Comparison of ENCODE assay signal across 10 mouse cellular contexts in genomic region chr10:98624681-98625321, GRCm38 (mm10).
A peak's percentile ranks its signal among the peaks of the same experiment; 100 is the strongest.
DNase-seq lines count a peak whose midpoint lies in the region; ATAC-seq and TF ChIP-seq lines count a peak whose summit lies in the region.
"Had no signal": no experiment of that assay in that cellular context is flagged by ENCODE, and none has a peak within 500 bp of the region (broad histone marks: within the 10 kb centered on the region; RNA-seq: fewer than 3 reads in every experiment).

No protein-coding gene starts in this region.

- 33% methylated on average over 12 of the region's 12 CpGs for WGBS in kidney, embryonic 15.5 days
- 23% methylated on average over 12 of the region's 12 CpGs for WGBS in liver, embryonic 13.5 days (ENCODE audit: insufficient replicate concordance)

- no peaks in the 10 kb centered on the region for H3K36me3 ChIP-seq in kidney, embryonic 15.5 days
- peaks cover 0 to 22% of the 10 kb centered on the region in 2 experiments; a peak in 2 of 4 replicates for H3K36me3 ChIP-seq in MEL (ENCODE audit: control insufficient read depth in 1 of 2, insufficient read depth in 2 of 2, low read length in 2 of 2)
- no peaks in the 10 kb centered on the region for H3K36me3 ChIP-seq in liver, embryonic 13.5 days

- H3K79me2 ChIP-seq in MEL (ENCODE audit: control insufficient read depth, insufficient read depth, low read length, poor library complexity), result no peaks in the 10 kb centered on the region

- no peak for TF ChIP-seq POLR2A in MEL (IDR thresholded peaks at IDR 0.05; ENCODE audit: control insufficient read depth in 1 of 2, insufficient read depth in 1 of 2, low read depth in 1 of 2, low read length in 2 of 2, poor library complexity in 1 of 2)
- TF ChIP-seq POLR2A in brain, embryonic 14.5 days (IDR thresholded peaks at IDR 0.05; ENCODE audit: borderline replicate concordance, extremely low read depth, insufficient read depth, insufficient read length, poor library complexity, severe bottlenecking), result no peak

- peak overlapping the region; percentile 43 for H3K4me2 ChIP-seq in kidney, embryonic 15.5 days
- H3K4me2 ChIP-seq in liver, embryonic 13.5 days, result peak overlapping the region; percentile 72

- TF ChIP-seq RAD21 in MEL (IDR thresholded peaks at IDR 0.05; ENCODE audit: low read depth, low read length), result no peak

- no peak for TF ChIP-seq CTCF in MEL (IDR thresholded peaks at IDR 0.05 in 2 of 3, conservative IDR thresholded peaks at IDR 0.05 in 1 of 3; ENCODE audit: control insufficient read depth in 1 of 3, insufficient read depth in 1 of 3, low read depth in 2 of 3, low read length in 3 of 3, poor library complexity in 1 of 3, severe bottlenecking in 1 of 3)
- no peak for TF ChIP-seq CTCF in brain, embryonic 14.5 days (IDR thresholded peaks at IDR 0.05; ENCODE audit: borderline replicate concordance, extremely low read depth, insufficient read depth, insufficient read length)

- no peaks in the 10 kb centered on the region for H3K27me3 ChIP-seq in kidney, embryonic 15.5 days
- no peaks in the 10 kb centered on the region for H3K27me3 ChIP-seq in MEL (ENCODE audit: control insufficient read depth in 1 of 2, insufficient read depth in 2 of 2, low read length in 2 of 2)
- no peaks in the 10 kb centered on the region for H3K27me3 ChIP-seq in liver, embryonic 13.5 days
- H3K27me3 ChIP-seq: Patski had no signal

- peaks cover 7% of the 10 kb centered on the region; the same call in 1 of the 2 replicates for H3K4me1 ChIP-seq in kidney, embryonic 15.5 days
- H3K4me1 ChIP-seq in MEL (ENCODE audit: control insufficient read depth in 1 of 2, insufficient read depth in 2 of 2, low read length in 2 of 2), result peaks cover 2 to 10% of the 10 kb centered on the region in 2 experiments; a peak in 3 of 4 replicates
- H3K4me1 ChIP-seq in liver, embryonic 13.5 days (replicated peaks), result peaks cover 33% of the 10 kb centered on the region

- ATAC-seq in kidney, embryonic 15.5 days (replicated peaks; ENCODE audit: low FRiP score), result peak; percentile 86
- peak; percentile 92 for ATAC-seq in liver, embryonic 13.5 days (ENCODE audit: low read depth)
- ATAC-seq: Patski had no signal

- TF ChIP-seq EP300 in MEL (IDR thresholded peaks at IDR 0.05; ENCODE audit: low read depth in 1 of 2, low read length in 2 of 2), result peak; percentile 66 to 87

- H3K9ac ChIP-seq in kidney, embryonic 15.5 days, result no peak overlapping the region
- peak overlapping the region; percentile 37 for H3K9ac ChIP-seq in MEL (ENCODE audit: control insufficient read depth, low read depth, low read length, poor library complexity, severe bottlenecking)
- H3K9ac ChIP-seq in liver, embryonic 13.5 days, result peak overlapping the region; percentile 67

- H3K9me3 ChIP-seq in kidney, embryonic 15.5 days (replicated peaks), result no peaks in the 10 kb centered on the region
- no peaks in the 10 kb centered on the region for H3K9me3 ChIP-seq in MEL (replicated peaks; ENCODE audit: insufficient read depth, low read length)
- H3K9me3 ChIP-seq in liver, embryonic 13.5 days (replicated peaks), result no peaks in the 10 kb centered on the region

- no peak overlapping the region for H3K27ac ChIP-seq in kidney, embryonic 15.5 days
- H3K27ac ChIP-seq in MEL (ENCODE audit: control insufficient read depth, low read depth, low read length), result peak overlapping the region; percentile 82
- peak overlapping the region; percentile 97 for H3K27ac ChIP-seq in liver, embryonic 13.5 days

- H3K4me3 ChIP-seq in kidney, embryonic 15.5 days (replicated peaks), result 0 out of 2 replicates have a peak overlapping the region, but pooled peaks have one; percentile 10
- H3K4me3 ChIP-seq in MEL (ENCODE audit: control insufficient read depth in 1 of 2, insufficient read depth in 1 of 2, low read depth in 2 of 2, low read length in 2 of 2), result peak overlapping the region; percentile 52 to 62
- H3K4me3 ChIP-seq in liver, embryonic 13.5 days (replicated peaks), result peak overlapping the region; percentile 44

- DNase-seq in kidney, postnatal 36 days, result no peak
- peak; percentile 69 for DNase-seq in MEL (ENCODE audit: low read depth, low spot score)
- peak; percentile 20 for DNase-seq in brain, embryonic 14.5 days (ENCODE audit: low read depth)
- DNase-seq in liver, embryonic 13.5 days, result peak; percentile 62
- DNase-seq in right cerebral cortex, adult 2 months (ENCODE audit: low spot score in 2 of 2), result no peak
- DNase-seq in retina, postnatal 1 day, result no peak
- DNase-seq: kidney, postnatal 4 days; lung, postnatal 10 days had no signal

TF ChIP-seq in MEL, 35 proteins besides CTCF, POLR2A, EP300 and RAD21:
- no peak for TF ChIP-seq ELF1 (IDR thresholded peaks at IDR 0.05; ENCODE audit: low read depth, low read length)
- no peak for TF ChIP-seq KAT2A (conservative IDR thresholded peaks at IDR 0.05; ENCODE audit: low read depth, low read length)
- TF ChIP-seq MYC (IDR thresholded peaks at IDR 0.05; ENCODE audit: low read depth, low read length), result 0 out of 2 replicates have a peak, but pooled peaks have one; percentile 44
- TF ChIP-seq JUND (IDR thresholded peaks at IDR 0.05; ENCODE audit: low read depth, low read length), result no peak
- no peak for TF ChIP-seq NELFE (IDR thresholded peaks at IDR 0.05; ENCODE audit: low read depth, low read length)
- no peak for TF ChIP-seq ZC3H11A (IDR thresholded peaks at IDR 0.05; ENCODE audit: low read depth, low read length)
- TF ChIP-seq TCF12 (IDR thresholded peaks at IDR 0.05; ENCODE audit: low read depth, low read length), result peak; percentile 84
- peak; percentile 52; the same call in 1 of the 2 replicates for TF ChIP-seq SIN3A (IDR thresholded peaks at IDR 0.05; ENCODE audit: low read length)
- TF ChIP-seq MXI1 (IDR thresholded peaks at IDR 0.05; ENCODE audit: low read depth, low read length), result no peak
- TF ChIP-seq ZKSCAN1 (IDR thresholded peaks at IDR 0.05; ENCODE audit: low read depth, low read length), result no peak
- peak; percentile 62 for TF ChIP-seq RCOR1 (IDR thresholded peaks at IDR 0.05; ENCODE audit: low read depth, low read length)
- TF ChIP-seq MYB (IDR thresholded peaks at IDR 0.05; ENCODE audit: low read depth, low read length), result no peak
- no peak for TF ChIP-seq NRF1 (IDR thresholded peaks at IDR 0.05; ENCODE audit: insufficient read depth, low read depth, low read length, poor library complexity, severe bottlenecking)
- TF ChIP-seq USF1 (IDR thresholded peaks at IDR 0.05; ENCODE audit: low read depth, low read length), result no peak
- TF ChIP-seq POLR2AphosphoS2 (IDR thresholded peaks at IDR 0.05; ENCODE audit: low read length), result no peak
- peak; percentile 72 for TF ChIP-seq TAL1 (IDR thresholded peaks at IDR 0.05; ENCODE audit: low read length)
- no peak for TF ChIP-seq TBP (IDR thresholded peaks at IDR 0.05; ENCODE audit: low read depth, low read length)
- peak; percentile 78 for TF ChIP-seq GATA1 (IDR thresholded peaks at IDR 0.05; ENCODE audit: low read depth, low read length)
- no peak for TF ChIP-seq GABPA (IDR thresholded peaks at IDR 0.05; ENCODE audit: low read depth, low read length)
- no peak for TF ChIP-seq POLR2AphosphoS5 (IDR thresholded peaks at IDR 0.05; ENCODE audit: borderline replicate concordance, low read depth, low read length)
- no peak for TF ChIP-seq E2F4 (IDR thresholded peaks at IDR 0.05; ENCODE audit: borderline replicate concordance, low read depth, low read length)
- peak; percentile 93 for TF ChIP-seq ZNF384 (IDR thresholded peaks at IDR 0.05; ENCODE audit: low read depth, low read length)
- no peak for TF ChIP-seq USF2 (IDR thresholded peaks at IDR 0.05; ENCODE audit: borderline replicate concordance in 1 of 2, insufficient read depth in 1 of 2, low read depth in 1 of 2, low read length in 2 of 2)
- no peak for TF ChIP-seq HCFC1 (IDR thresholded peaks at IDR 0.05; ENCODE audit: low read depth, low read length)
- TF ChIP-seq SMC3 (IDR thresholded peaks at IDR 0.05; ENCODE audit: low read depth, low read length), result no peak; the same call in 1 of the 2 replicates
- TF ChIP-seq BHLHE40 (IDR thresholded peaks at IDR 0.05; ENCODE audit: borderline replicate concordance, low read depth, low read length), result no peak
- peak; percentile 69; the same call in 1 of the 2 replicates for TF ChIP-seq MAZ (IDR thresholded peaks at IDR 0.05; ENCODE audit: low read depth, low read length)
- no peak for TF ChIP-seq ZMIZ1 (IDR thresholded peaks at IDR 0.05; ENCODE audit: low read depth, low read length)
- TF ChIP-seq MEF2A (IDR thresholded peaks at IDR 0.05; ENCODE audit: extremely low read depth, insufficient replicate concordance, low read depth, low read length, poor library complexity, severe bottlenecking), result no peak
- no peak for TF ChIP-seq MAX (IDR thresholded peaks at IDR 0.05; ENCODE audit: low read length)
- no peak for TF ChIP-seq UBTF (IDR thresholded peaks at IDR 0.05; ENCODE audit: borderline replicate concordance, insufficient read depth, low read depth, low read length)
- no peak for TF ChIP-seq CHD1 (IDR thresholded peaks at IDR 0.05; ENCODE audit: low read depth, low read length)
- no peak for TF ChIP-seq CHD2 (IDR thresholded peaks at IDR 0.05; ENCODE audit: low read length)
- TF ChIP-seq MAFK (IDR thresholded peaks at IDR 0.05; ENCODE audit: borderline replicate concordance, low read depth, low read length), result peak; percentile 37; the same call in 1 of the 2 replicates
- peak; percentile 75 for TF ChIP-seq ETS1 (IDR thresholded peaks at IDR 0.05; ENCODE audit: low read depth, low read length)

Comparison
In these comparisons a context has a peak if more than half of its experiments do, and no peak if none do; other contexts are left out.
1. DNase-seq: peak in MEL (single experiment), brain, embryonic 14.5 days (single experiment) and liver, embryonic 13.5 days (single experiment); none in kidney, postnatal 36 days (0 of 2), right cerebral cortex, adult 2 months (0 of 2) and retina, postnatal 1 day (single experiment).
2. Peak in every context shown above with its lines, with median percentiles within 50 percentile points of each other: H3K4me3 ChIP-seq.